Mouse (Mus musculus) T-cell, adult 2 months (primary cell): ENCODE results near the gene Dcst1.
A peak's percentile ranks its signal among the peaks of the same experiment; 100 is the strongest.

Experiments
- DNase-seq: peaks from one replicate; pipeline ENCODE4 v3.0.0; 2022; ENCODE audit warnings: low spot score

The Dcst1 gene

GRCm38 (mm10) chr3:89314340-89314739 lies 50.7 kb downstream of the Dcst1 start:
- DNase-seq, result no peak

GRCm38 (mm10) chr3:89308089-89308488 lies 57.0 kb downstream of the Dcst1 start:
- peak; percentile 57 for DNase-seq

- DNase-seq, result no peak
Observed at GRCm38 (mm10) chr3:89305551-89306325, 59.3 kb downstream of the Dcst1 start.

GRCm38 (mm10) chr3:89305105-89305504 lies 59.9 kb downstream of the Dcst1 start:
- DNase-seq, result no peak

- no peak for DNase-seq
Observed at GRCm38 (mm10) chr3:89304440-89304839, 60.6 kb downstream of the Dcst1 start.

- DNase-seq, result no peak
Observed at GRCm38 (mm10) chr3:89300514-89300913, 64.5 kb downstream of the Dcst1 start.
